Mouse (Mus musculus): Measurements from ENCODE around the gene 2310079G19Rik. TPM values are rescaled to one million over a fixed set of nuclear protein-coding genes. Genes with fewer than 3 reads are reported as not detected.

The 2310079G19Rik gene
- not detected in 2 replicates for polyA plus RNA-seq (2012; rRNA removed; ENCODE audit: low replicate concordance)

GRCm38 (mm10) chr16:88627566-88627965 lies at the start of gene 2310079G19Rik:
TSS of gene 2310079G19Rik (minus strand) at chr16:88627666.

GRCm38 (mm10) chr16:88671571-88671970 lies 44.1 kb upstream of the 2310079G19Rik start, which contains the start of gene Krtap27-1:
TSS of gene Krtap27-1 (minus strand) at chr16:88671671.

GRCm38 (mm10) chr16:88647358-88647846 lies 19.9 kb upstream of the 2310079G19Rik start, which contains the start of gene Krtap26-1:
TSS of gene Krtap26-1 (minus strand) at chr16:88647796.

GRCm38 (mm10) chr16:88611922-88612321 lies 15.5 kb downstream of the 2310079G19Rik start, which contains the start of gene Krtap24-1:
TSS of gene Krtap24-1 (minus strand) at chr16:88612279.

Other genes with a start within 250 kb of the 2310079G19Rik start
- not detected in 2 replicates for gene Cldn17, start 120.7 kb downstream of the 2310079G19Rik start, polyA plus RNA-seq (2012; rRNA removed; ENCODE audit: low replicate concordance)
- 0.58 TPM in 1 of 2 replicates, not detected in the other for gene Cldn8, start 64.5 kb downstream of the 2310079G19Rik start, polyA plus RNA-seq (2012; rRNA removed; ENCODE audit: low replicate concordance)
- not detected in 2 replicates for gene Krtap24-1, start 15.4 kb downstream of the 2310079G19Rik start, polyA plus RNA-seq (2012; rRNA removed; ENCODE audit: low replicate concordance)
- not detected in 2 replicates for gene Krtap26-1, start 20.1 kb upstream of the 2310079G19Rik start, polyA plus RNA-seq (2012; rRNA removed; ENCODE audit: low replicate concordance)
- gene Krtap27-1, start 44.0 kb upstream of the 2310079G19Rik start, polyA plus RNA-seq (2012; rRNA removed; ENCODE audit: low replicate concordance): not detected in 2 replicates
- not detected in 2 replicates for gene 2310061N02Rik, start 80.3 kb upstream of the 2310079G19Rik start, polyA plus RNA-seq (2012; rRNA removed; ENCODE audit: low replicate concordance)
- gene Krtap13-1, start 101.2 kb upstream of the 2310079G19Rik start, polyA plus RNA-seq (2012; rRNA removed; ENCODE audit: low replicate concordance): not detected in 2 replicates
- gene Krtap13, start 124.0 kb upstream of the 2310079G19Rik start, polyA plus RNA-seq (2012; rRNA removed; ENCODE audit: low replicate concordance): not detected in 2 replicates
- not detected in 2 replicates for gene 2310034C09Rik, start 131.2 kb upstream of the 2310079G19Rik start, polyA plus RNA-seq (2012; rRNA removed; ENCODE audit: low replicate concordance)
- gene 2310057N15Rik, start 146.5 kb upstream of the 2310079G19Rik start, polyA plus RNA-seq (2012; rRNA removed; ENCODE audit: low replicate concordance): not detected in 2 replicates
- gene Gm5965, start 150.2 kb upstream of the 2310079G19Rik start, polyA plus RNA-seq (2012; rRNA removed; ENCODE audit: low replicate concordance): not detected in 2 replicates
- not detected in 2 replicates for gene Gm20741, start 184.6 kb upstream of the 2310079G19Rik start, polyA plus RNA-seq (2012; rRNA removed; ENCODE audit: low replicate concordance)
- gene Krtap15, start 192.5 kb upstream of the 2310079G19Rik start, polyA plus RNA-seq (2012; rRNA removed; ENCODE audit: low replicate concordance): not detected in 2 replicates
- not detected in 2 replicates for gene Krtap14, start 198.5 kb upstream of the 2310079G19Rik start, polyA plus RNA-seq (2012; rRNA removed; ENCODE audit: low replicate concordance)
- gene Krtap19-1, start 241.7 kb upstream of the 2310079G19Rik start, polyA plus RNA-seq (2012; rRNA removed; ENCODE audit: low replicate concordance): not detected in 2 replicates
- not detected in 2 replicates for gene Krtap19-2, start 246.6 kb upstream of the 2310079G19Rik start, polyA plus RNA-seq (2012; rRNA removed; ENCODE audit: low replicate concordance)

Measured in duodenum, adult 2 months (tissue).